Mouse (Mus musculus) MEL (cell line): ENCODE results near the gene Scd4. TPM values are rescaled to one million over a fixed set of nuclear protein-coding genes. Genes with fewer than 3 reads are reported as not detected.

ENCODE experiments used
- DNase-seq: peaks from one replicate; pipeline ENCODE4 v3.0.0; 2011; ENCODE audit warnings: low read depth, low spot score
- H3K27ac ChIP-seq: 2 replicates; pipeline ENCODE4 v1.5.1; 2012; ENCODE audit warnings: low read depth, mild to moderate bottlenecking, control low read depth, low read length, moderate library complexity; ENCODE audit not compliant: control insufficient read depth
- H3K27me3 ChIP-seq, 2 experiments: fragments of 150-350 bp in 1 of 2; sonication (generic) in 1 of 2; 2 replicates each; pipeline ENCODE4 v1.6.1; 2012; ENCODE audit warnings: low read length in 2 of 2, mild to moderate bottlenecking in 2 of 2, improper control_type of control experiment in 1 of 2, moderate library complexity in 1 of 2; ENCODE audit not compliant: insufficient read depth in 2 of 2, control insufficient read depth in 1 of 2
- H3K36me3 ChIP-seq, 2 experiments: 2 replicates each; pipeline ENCODE4 v1.6.1; 2012 to 2014; ENCODE audit warnings: low read length in 2 of 2, improper control_type of control experiment in 1 of 2, inconsistent platforms in 1 of 2, mild to moderate bottlenecking in 1 of 2; ENCODE audit not compliant: insufficient read depth in 2 of 2, control insufficient read depth in 1 of 2
- H3K4me1 ChIP-seq, 2 experiments: fragments of 150-350 bp in 1 of 2; sonication (generic) in 1 of 2; 2 replicates each; pipeline ENCODE4 v1.6.1; 2012; ENCODE audit warnings: low read length in 2 of 2, improper control_type of control experiment in 1 of 2, mild to moderate bottlenecking in 1 of 2; ENCODE audit not compliant: insufficient read depth in 2 of 2, control insufficient read depth in 1 of 2
- H3K4me3 ChIP-seq, 2 experiments: fragments of 150-350 bp in 1 of 2; sonication (generic) in 1 of 2; 2 replicates each; pipeline ENCODE4 v1.5.1; 2012; ENCODE audit warnings: low read depth in 2 of 2, low read length in 2 of 2, mild to moderate bottlenecking in 2 of 2, moderate library complexity in 2 of 2, control low read depth in 1 of 2, improper control_type of control experiment in 1 of 2; ENCODE audit not compliant: control insufficient read depth in 1 of 2, insufficient read depth in 1 of 2
- H3K79me2 ChIP-seq: 2 replicates; pipeline ENCODE4 v1.6.1; 2012; ENCODE audit warnings: mild to moderate bottlenecking, low read length, moderate library complexity; ENCODE audit not compliant: control insufficient read depth, poor library complexity, insufficient read depth
- H3K9ac ChIP-seq: 2 replicates; pipeline ENCODE4 v1.6.1; 2012; ENCODE audit warnings: low read depth, mild to moderate bottlenecking, control low read depth, low read length, moderate library complexity; ENCODE audit not compliant: control insufficient read depth, poor library complexity, severe bottlenecking
- H3K9me3 ChIP-seq: fragments of 150-350 bp; sonication (generic); replicated peaks from 2 replicates; pipeline ENCODE4 v1.6.1; 2012; ENCODE audit warnings: mild to moderate bottlenecking, low read length, improper control_type of control experiment, moderate library complexity; ENCODE audit not compliant: insufficient read depth
- BHLHE40 ChIP-seq: IDR thresholded peaks from 2 replicates; pipeline ENCODE4 v1.6.1; 2012; ENCODE audit warnings: low read depth, mild to moderate bottlenecking, inconsistent platforms, low read length, improper control_type of control experiment, borderline replicate concordance
- CHD1 ChIP-seq: IDR thresholded peaks from 2 replicates; pipeline ENCODE4 v1.6.1; 2012; ENCODE audit warnings: low read depth, mild to moderate bottlenecking, inconsistent platforms, low read length, improper control_type of control experiment
- CHD2 ChIP-seq: IDR thresholded peaks from 2 replicates; pipeline ENCODE4 v1.6.1; 2011; ENCODE audit warnings: low read length, improper control_type of control experiment
- CTCF ChIP-seq, 3 experiments: IDR thresholded peaks in 2 of 3; conservative IDR thresholded peaks in 1 of 3; 2 replicates each; pipeline ENCODE4 v1.5.1; 2011 to 2012; ENCODE audit warnings: low read length in 3 of 3, low read depth in 2 of 3, mild to moderate bottlenecking in 2 of 3, improper control_type of control experiment in 1 of 3, inconsistent platforms in 1 of 3, mixed read lengths in 1 of 3, moderate library complexity in 1 of 3; ENCODE audit not compliant: control insufficient read depth in 1 of 3, insufficient read depth in 1 of 3, poor library complexity in 1 of 3, severe bottlenecking in 1 of 3
- E2F4 ChIP-seq: IDR thresholded peaks from 2 replicates; pipeline ENCODE4 v1.6.1; 2011; ENCODE audit warnings: low read depth, low read length, improper control_type of control experiment, borderline replicate concordance
- ELF1 ChIP-seq: IDR thresholded peaks from 2 replicates; pipeline ENCODE4 v1.6.1; 2014; ENCODE audit warnings: low read depth, mild to moderate bottlenecking, inconsistent platforms, low read length, improper control_type of control experiment, moderate library complexity
- EP300 ChIP-seq, 2 experiments: IDR thresholded peaks; 2 replicates each; pipeline ENCODE4 v1.6.1; 2011; ENCODE audit warnings: improper control_type of control experiment in 2 of 2, low read length in 2 of 2, low read depth in 1 of 2, mild to moderate bottlenecking in 1 of 2
- ETS1 ChIP-seq: IDR thresholded peaks from 2 replicates; pipeline ENCODE4 v1.6.1; 2012; ENCODE audit warnings: low read depth, mild to moderate bottlenecking, inconsistent platforms, low read length, improper control_type of control experiment, moderate library complexity
- GABPA ChIP-seq: IDR thresholded peaks from 2 replicates; pipeline ENCODE4 v1.6.1; 2012; ENCODE audit warnings: low read depth, mild to moderate bottlenecking, inconsistent platforms, low read length, improper control_type of control experiment, moderate library complexity
- GATA1 ChIP-seq: IDR thresholded peaks from 2 replicates; pipeline ENCODE4 v1.6.1; 2011; ENCODE audit warnings: low read depth, low read length, improper control_type of control experiment
- HCFC1 ChIP-seq: IDR thresholded peaks from 2 replicates; pipeline ENCODE4 v1.6.1; 2012; ENCODE audit warnings: low read depth, mild to moderate bottlenecking, inconsistent platforms, low read length, improper control_type of control experiment, moderate library complexity
- JUND ChIP-seq: IDR thresholded peaks from 2 replicates; pipeline ENCODE4 v1.6.1; 2011; ENCODE audit warnings: low read depth, mild to moderate bottlenecking, improper control_type of control experiment, low read length
- KAT2A ChIP-seq: conservative IDR thresholded peaks from 2 replicates; pipeline ENCODE4 v1.6.1; 2012; ENCODE audit warnings: low read depth, low read length, improper control_type of control experiment, inconsistent platforms
- MAFK ChIP-seq: IDR thresholded peaks from 2 replicates; pipeline ENCODE4 v1.6.1; 2011; ENCODE audit warnings: low read depth, mild to moderate bottlenecking, low read length, improper control_type of control experiment, borderline replicate concordance
- MAX ChIP-seq: IDR thresholded peaks from 2 replicates; pipeline ENCODE4 v1.6.1; 2011; ENCODE audit warnings: low read length, improper control_type of control experiment
- MAZ ChIP-seq: IDR thresholded peaks from 2 replicates; pipeline ENCODE4 v1.6.1; 2012; ENCODE audit warnings: low read depth, mild to moderate bottlenecking, inconsistent platforms, low read length, improper control_type of control experiment
- MXI1 ChIP-seq: IDR thresholded peaks from 2 replicates; pipeline ENCODE4 v1.6.1; 2011; ENCODE audit warnings: mild to moderate bottlenecking, low read depth, low read length, improper control_type of control experiment
- MYB ChIP-seq: IDR thresholded peaks from 2 replicates; pipeline ENCODE4 v1.6.1; 2011; ENCODE audit warnings: mild to moderate bottlenecking, low read depth, low read length, improper control_type of control experiment
- MYC ChIP-seq: IDR thresholded peaks from 2 replicates; pipeline ENCODE4 v1.6.1; 2011; ENCODE audit warnings: low read depth, mild to moderate bottlenecking, low read length, improper control_type of control experiment, moderate library complexity
- NELFE ChIP-seq: IDR thresholded peaks from 2 replicates; pipeline ENCODE4 v1.6.1; 2011; ENCODE audit warnings: low read depth, low read length, improper control_type of control experiment
- NRF1 ChIP-seq: IDR thresholded peaks from 2 replicates; pipeline ENCODE4 v1.6.1; 2014; ENCODE audit warnings: low read depth, mild to moderate bottlenecking, inconsistent platforms, low read length, improper control_type of control experiment, moderate library complexity; ENCODE audit not compliant: poor library complexity, insufficient read depth, severe bottlenecking
- POLR2A ChIP-seq, 2 experiments: IDR thresholded peaks; 2 replicates each; pipeline ENCODE4 v1.6.1; 2011 to 2012; ENCODE audit warnings: low read length in 2 of 2, mild to moderate bottlenecking in 2 of 2, control low read depth in 1 of 2, improper control_type of control experiment in 1 of 2, low read depth in 1 of 2, moderate library complexity in 1 of 2; ENCODE audit not compliant: control insufficient read depth in 1 of 2, insufficient read depth in 1 of 2, poor library complexity in 1 of 2
- POLR2AphosphoS2 ChIP-seq: IDR thresholded peaks from 2 replicates; pipeline ENCODE4 v1.6.1; 2011; ENCODE audit warnings: low read length, improper control_type of control experiment
- POLR2AphosphoS5 ChIP-seq: IDR thresholded peaks from 2 replicates; pipeline ENCODE4 v1.6.1; 2012; ENCODE audit warnings: low read depth, borderline replicate concordance, mild to moderate bottlenecking, inconsistent platforms, low read length, moderate library complexity, mixed read lengths
- RAD21 ChIP-seq: IDR thresholded peaks from 2 replicates; pipeline ENCODE4 v1.6.1; 2011; ENCODE audit warnings: mild to moderate bottlenecking, low read depth, low read length, improper control_type of control experiment
- RCOR1 ChIP-seq: IDR thresholded peaks from 2 replicates; pipeline ENCODE4 v1.6.1; 2012; ENCODE audit warnings: low read depth, mild to moderate bottlenecking, inconsistent platforms, low read length, improper control_type of control experiment
- SIN3A ChIP-seq: IDR thresholded peaks from 2 replicates; pipeline ENCODE4 v1.6.1; 2012; ENCODE audit warnings: low read length, improper control_type of control experiment, inconsistent platforms
- SMC3 ChIP-seq: IDR thresholded peaks from 2 replicates; pipeline ENCODE4 v1.6.1; 2011; ENCODE audit warnings: low read depth, low read length, improper control_type of control experiment
- TBP ChIP-seq: IDR thresholded peaks from 2 replicates; pipeline ENCODE4 v1.8.0; 2011; ENCODE audit warnings: low read depth, low read length, improper control_type of control experiment
- TCF12 ChIP-seq: IDR thresholded peaks from 2 replicates; pipeline ENCODE4 v1.6.1; 2014; ENCODE audit warnings: low read depth, mild to moderate bottlenecking, inconsistent platforms, low read length, improper control_type of control experiment, moderate library complexity
- UBTF ChIP-seq: IDR thresholded peaks from 2 replicates; pipeline ENCODE4 v1.6.1; 2012; ENCODE audit warnings: low read depth, mild to moderate bottlenecking, inconsistent platforms, low read length, improper control_type of control experiment, moderate library complexity, borderline replicate concordance; ENCODE audit not compliant: insufficient read depth
- USF1 ChIP-seq: IDR thresholded peaks from 2 replicates; pipeline ENCODE4 v1.6.1; 2014; ENCODE audit warnings: low read depth, mild to moderate bottlenecking, inconsistent platforms, low read length, improper control_type of control experiment, moderate library complexity
- USF2 ChIP-seq, 2 experiments: IDR thresholded peaks; 2 replicates each; pipeline ENCODE4 v1.6.1; 2011 to 2012; ENCODE audit warnings: improper control_type of control experiment in 2 of 2, low read length in 2 of 2, borderline replicate concordance in 1 of 2, inconsistent platforms in 1 of 2, low read depth in 1 of 2, mild to moderate bottlenecking in 1 of 2; ENCODE audit not compliant: insufficient read depth in 1 of 2
- ZC3H11A ChIP-seq: IDR thresholded peaks from 2 replicates; pipeline ENCODE4 v1.6.1; 2012; ENCODE audit warnings: low read depth, mild to moderate bottlenecking, inconsistent platforms, low read length, improper control_type of control experiment
- ZKSCAN1 ChIP-seq: IDR thresholded peaks from 2 replicates; pipeline ENCODE4 v1.6.1; 2012; ENCODE audit warnings: low read depth, mild to moderate bottlenecking, inconsistent platforms, low read length, improper control_type of control experiment, moderate library complexity
- ZNF384 ChIP-seq: IDR thresholded peaks from 2 replicates; pipeline ENCODE4 v1.6.1; 2012; ENCODE audit warnings: low read depth, mild to moderate bottlenecking, inconsistent platforms, low read length, improper control_type of control experiment
- polyA plus RNA-seq, 2 experiments: library from polyadenylated mRNA; stranded (reverse) in 1 of 2; unstranded in 1 of 2; fragments of >175 nt in 1 of 2; fragments of >200 nt in 1 of 2; gene quantifications; 2 replicates each; pipeline versions ENCODE4 v1.2.1 to v1.2.4; 2012; ENCODE audit warnings: low replicate concordance in 2 of 2, low read depth in 1 of 2; ENCODE audit not compliant: insufficient read length in 2 of 2, insufficient read depth in 1 of 2, missing spikeins in 1 of 2
- total RNA-seq: library from RNA; depleted of rRNA; stranded (reverse); fragments of 300-350 nt; gene quantifications from 2 replicates; pipeline ENCODE4 v1.2.3, GENCODE M21; 2012

Gene Scd4
- total and polyA plus RNA-seq, 3 experiments = 0.31 to 0.36 TPM; not detected in 1

DNA sequence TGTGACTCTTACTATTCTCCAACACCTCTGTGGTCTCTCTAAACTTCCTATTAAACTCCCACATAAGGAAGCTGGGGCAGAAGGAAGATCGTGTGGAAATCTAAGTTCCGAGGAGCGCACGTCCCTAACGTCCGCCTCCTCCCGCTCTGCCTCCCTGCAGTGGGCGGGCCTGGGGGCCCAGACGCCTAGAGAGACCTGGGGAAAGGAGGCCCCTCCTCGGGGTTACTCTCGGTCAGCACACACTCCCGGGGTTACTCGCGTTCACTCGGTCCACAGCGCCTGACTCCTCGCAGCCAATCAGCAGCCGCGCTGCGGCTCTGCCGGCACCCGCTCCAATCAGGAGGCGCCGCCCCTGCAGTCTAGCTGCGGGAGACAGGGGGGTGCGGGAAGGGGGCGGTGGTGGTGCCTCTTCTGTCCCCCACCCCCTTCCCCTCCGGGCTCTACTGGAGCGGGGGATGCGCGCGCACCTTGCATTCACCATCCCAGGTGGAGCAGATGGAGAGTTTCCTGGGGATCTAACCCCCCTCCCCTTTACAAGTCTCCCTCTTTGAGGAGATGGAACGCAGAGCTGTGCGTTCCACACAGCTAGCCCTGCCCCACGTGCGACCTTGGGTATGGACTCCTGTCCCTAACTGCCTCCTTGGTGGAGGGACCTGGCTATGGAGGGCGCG, 48.7 kb upstream of the Scd4 start:
- Histone ChIP-seq H3K79me2 (peaks cover 2% of the 10 kb centered on the region; the same call in 1 of the 2 replicates), H3K27ac (peak overlapping the region; percentile 97), H3K9me3 (no peaks in the 10 kb centered on the region), H3K27me3 (no peaks in the 10 kb centered on the region), H3K4me1 (peaks cover 44 to 77% of the 10 kb centered on the region in 2 experiments), H3K36me3 (peaks cover 0 to 64% of the 10 kb centered on the region in 2 experiments; a peak in 2 of 4 replicates), H3K9ac (peak overlapping the region; percentile 85), H3K4me3 (peak overlapping the region; percentile 52 to 58)
- peak; percentile 100 for DNase-seq
- TF ChIP-seq BHLHE40 = peak; percentile 50
- peak; percentile 85 for TF ChIP-seq TCF12
- TF ChIP-seq MXI1 = peak; percentile 75
- no peak for TF ChIP-seq RAD21
- peak; percentile 10; the same call in 1 of the 2 replicates for TF ChIP-seq JUND
- no peak for TF ChIP-seq USF2 (IDR thresholded peaks at IDR 0.05; ENCODE audit: borderline replicate concordance in 1 of 2, insufficient read depth in 1 of 2, low read depth in 1 of 2, low read length in 2 of 2)
- TF ChIP-seq MYB = peak; percentile 39
- TF ChIP-seq NRF1 = peak; percentile 78
- TF ChIP-seq RCOR1 = peak; percentile 47
- TF ChIP-seq POLR2AphosphoS5 = no peak
- no peak for TF ChIP-seq ZNF384
- TF ChIP-seq TBP = peak; percentile 78
- TF ChIP-seq GABPA = no peak; the same call in 1 of the 2 replicates
- peak; percentile 23; the same call in 1 of the 2 replicates for TF ChIP-seq CHD2
- TF ChIP-seq UBTF = no peak
- TF ChIP-seq E2F4 = 0 out of 2 replicates have a peak, but pooled peaks have one; percentile 43
- no peak for TF ChIP-seq GATA1
- peak; percentile 67; the same call in 1 of the 2 replicates for TF ChIP-seq SIN3A
- TF ChIP-seq MAFK = no peak
- no peak for TF ChIP-seq CTCF (IDR thresholded peaks at IDR 0.05 in 2 of 3, conservative IDR thresholded peaks at IDR 0.05 in 1 of 3; ENCODE audit: control insufficient read depth in 1 of 3, insufficient read depth in 1 of 3, low read depth in 2 of 3, low read length in 3 of 3, poor library complexity in 1 of 3, severe bottlenecking in 1 of 3)
- TF ChIP-seq CHD1 = no peak
- TF ChIP-seq POLR2A (IDR thresholded peaks at IDR 0.05; ENCODE audit: control insufficient read depth in 1 of 2, insufficient read depth in 1 of 2, low read depth in 1 of 2, low read length in 2 of 2, poor library complexity in 1 of 2) = peak; percentile 47 to 83; a peak in 2 of 4 replicates
- TF ChIP-seq ETS1 = no peak
- TF ChIP-seq EP300 (IDR thresholded peaks at IDR 0.05; ENCODE audit: low read depth in 1 of 2, low read length in 2 of 2) = peak; percentile 4 to 83; a peak in 2 of 4 replicates
- TF ChIP-seq POLR2AphosphoS2 = peak; percentile 97
- TF ChIP-seq MYC = peak; percentile 63; the same call in 1 of the 2 replicates
- TF ChIP-seq USF1 = peak; percentile 93
- TF ChIP-seq SMC3 = no peak
- TF ChIP-seq ZC3H11A = no peak
- 0 out of 2 replicates have a peak, but pooled peaks have one; percentile 18 for TF ChIP-seq KAT2A
- peak; percentile 67 for TF ChIP-seq HCFC1
- TF ChIP-seq MAX = peak; percentile 61
- peak; percentile 98 for TF ChIP-seq MAZ
- TF ChIP-seq ZKSCAN1 = no peak
- TF ChIP-seq ELF1 = peak; percentile 50; the same call in 1 of the 2 replicates
- TF ChIP-seq NELFE = peak; percentile 85
